Mouse (Mus musculus) layer of hippocampus, postnatal 25 days (tissue): ENCODE results near the gene Klf15. TPM values are rescaled to one million over a fixed set of nuclear protein-coding genes. Genes with fewer than 3 reads are reported as not detected.

Experiments used
- DNase-seq, 2 experiments: peaks; one replicate each; pipeline ENCODE4 v3.0.0; 2022; ENCODE audit warnings: mixed read lengths in 2 of 2, low spot score in 1 of 2; ENCODE audit errors: extremely low spot score in 1 of 2
- total RNA-seq, 2 experiments: library from RNA; stranded (reverse); gene quantifications; 2 replicates each; pipeline ENCODE4 v1.2.3; 2021

Klf15 gene
- total RNA-seq: 10 to 100 TPM; 22.3 to 31.5 TPM

DNA sequence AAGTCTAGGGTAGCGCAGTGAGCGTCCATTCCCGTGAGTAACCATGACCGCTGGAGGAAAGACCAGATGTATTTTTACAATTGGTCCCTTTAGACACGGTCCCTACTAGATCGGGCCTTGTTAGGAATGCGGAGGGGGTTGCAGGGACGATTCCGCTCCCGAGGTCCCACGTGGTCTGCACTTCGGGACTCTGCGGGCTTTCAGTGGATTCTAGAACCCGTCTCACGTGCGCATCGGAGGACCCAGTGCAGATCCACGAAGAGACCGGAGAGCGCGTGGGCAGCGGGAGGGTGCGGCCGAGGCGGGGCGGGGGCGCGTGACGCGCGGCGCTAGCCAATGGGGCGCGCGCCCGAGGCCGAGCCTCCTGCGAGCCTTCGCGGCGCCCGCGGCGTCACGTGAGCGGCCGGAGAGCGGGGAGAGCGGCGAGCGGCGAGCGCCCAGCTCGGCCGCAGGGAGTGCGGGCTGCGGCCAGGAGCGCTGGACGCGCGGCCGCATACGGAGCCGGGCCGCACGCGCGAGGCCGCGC, at the start of gene Klf15:
Klf15 (plus strand) TSS at position 396 of the 526 bp plus-strand sequence.
- peak; percentile 71 to 73 for DNase-seq

DNA sequence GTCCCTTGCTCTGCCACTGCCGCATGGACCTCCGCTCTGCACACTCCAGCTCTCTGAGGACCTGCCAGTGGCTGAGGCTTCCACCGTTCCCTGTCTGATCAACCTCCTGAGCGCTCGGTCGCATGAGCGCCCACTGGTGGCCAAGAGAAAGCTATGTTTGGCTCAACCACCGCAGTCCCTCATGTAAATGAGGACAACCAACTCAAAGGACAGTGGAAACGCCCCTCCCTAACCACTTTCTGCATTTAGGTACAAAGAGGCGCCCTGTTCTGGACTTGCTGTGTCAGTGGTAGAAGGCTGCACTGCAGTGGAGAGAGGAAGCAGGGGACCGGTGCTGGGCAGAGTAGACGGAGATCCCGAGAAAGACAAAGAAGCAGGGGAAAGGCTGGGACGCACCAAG, 39.8 kb upstream of the Klf15 start:
- DNase-seq: peak; percentile 61 to 80

DNA sequence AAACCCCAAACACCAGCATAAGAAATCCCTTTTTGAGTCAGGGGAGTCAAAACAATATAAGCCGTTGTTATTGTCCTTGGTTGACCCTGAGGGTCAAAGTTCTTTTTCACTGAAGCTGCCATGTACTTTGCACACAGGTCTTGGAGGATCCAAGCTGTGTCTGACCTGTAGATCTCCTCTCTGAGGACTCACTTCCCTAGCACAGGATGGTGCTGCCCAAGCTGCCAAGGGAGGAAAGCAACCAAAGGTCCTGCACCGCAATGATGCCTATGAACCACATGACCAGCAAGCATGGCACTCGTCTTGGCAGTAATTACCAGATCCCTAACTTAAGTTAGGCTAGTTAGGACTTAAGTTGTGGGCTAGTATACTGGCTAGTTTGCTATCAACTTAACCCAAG, 37.0 kb upstream of the Klf15 start:
- no peak for DNase-seq

DNA sequence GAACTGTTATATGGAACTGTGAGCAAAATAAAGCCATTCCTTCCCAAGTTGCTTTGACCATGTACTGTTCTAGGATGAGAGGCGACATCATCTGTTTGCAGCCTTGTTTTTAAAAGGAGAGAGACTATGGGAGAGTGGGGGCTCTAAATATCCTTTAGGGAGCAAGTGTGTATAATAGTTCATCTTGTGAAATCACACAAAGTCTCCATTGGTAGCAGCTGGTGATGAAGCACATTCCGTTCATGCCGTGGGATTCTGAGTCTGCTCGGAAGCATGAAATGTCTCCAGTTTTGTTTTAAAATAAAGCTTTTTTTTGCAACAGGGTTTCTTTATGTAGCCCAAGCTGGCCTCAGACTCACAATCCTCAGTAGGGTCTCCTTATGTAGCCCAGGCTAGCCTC, 36.4 kb upstream of the Klf15 start:
- no peak for DNase-seq

DNA sequence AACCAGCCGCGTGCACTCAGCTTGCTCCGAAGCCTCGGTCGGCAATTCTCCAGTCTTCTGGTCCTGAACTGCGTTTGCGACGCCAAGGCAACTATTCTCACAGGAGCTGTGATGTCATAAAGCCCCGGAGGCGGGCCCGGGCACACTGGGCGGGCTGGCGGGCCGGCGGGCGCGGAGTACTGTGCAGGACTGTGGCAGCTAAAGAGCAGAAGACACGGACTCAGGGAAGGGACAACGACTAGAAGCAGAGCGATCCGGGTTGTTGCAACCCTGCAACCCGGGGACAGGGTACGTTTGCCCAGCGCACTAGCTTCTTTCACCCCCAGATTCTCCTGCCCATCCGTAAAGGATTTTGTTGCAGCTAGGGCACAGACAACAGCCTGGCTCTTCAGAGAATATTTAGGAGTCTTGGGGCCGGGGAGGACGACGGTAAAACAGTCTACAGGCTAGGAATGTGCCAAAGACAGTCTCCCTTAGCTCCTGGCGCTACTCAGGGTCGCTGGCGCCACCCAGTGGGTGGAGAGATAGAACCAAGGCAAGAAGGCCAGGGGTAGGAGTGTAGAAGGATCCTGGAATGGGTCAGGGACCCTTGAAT, 33.9 kb upstream of the Klf15 start, which contains the start of gene Cfap100:
Cfap100 (minus strand) TSS at position 418 of the 595 bp plus-strand sequence.
- DNase-seq: peak; percentile 59 to 80

DNA sequence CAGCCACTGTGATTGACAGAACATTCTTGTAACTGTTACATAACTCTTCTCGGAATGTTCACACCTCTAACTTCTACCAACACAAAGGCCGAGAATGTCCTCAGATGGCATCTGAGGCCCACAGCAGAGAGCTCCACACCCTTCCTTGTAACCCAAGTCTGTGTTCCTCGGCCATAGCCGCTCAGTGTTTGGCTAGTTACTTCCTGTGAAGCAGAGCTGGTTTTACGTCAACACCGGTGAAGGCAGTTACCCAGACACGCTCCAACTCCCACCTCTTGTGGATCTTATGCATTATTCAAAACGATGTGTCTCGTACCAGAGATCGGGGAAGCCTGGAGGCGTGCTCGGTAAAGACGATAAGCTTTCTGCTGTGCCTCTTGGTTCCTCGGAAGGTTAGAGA, 32.5 kb upstream of the Klf15 start:
- no peak for DNase-seq

DNA sequence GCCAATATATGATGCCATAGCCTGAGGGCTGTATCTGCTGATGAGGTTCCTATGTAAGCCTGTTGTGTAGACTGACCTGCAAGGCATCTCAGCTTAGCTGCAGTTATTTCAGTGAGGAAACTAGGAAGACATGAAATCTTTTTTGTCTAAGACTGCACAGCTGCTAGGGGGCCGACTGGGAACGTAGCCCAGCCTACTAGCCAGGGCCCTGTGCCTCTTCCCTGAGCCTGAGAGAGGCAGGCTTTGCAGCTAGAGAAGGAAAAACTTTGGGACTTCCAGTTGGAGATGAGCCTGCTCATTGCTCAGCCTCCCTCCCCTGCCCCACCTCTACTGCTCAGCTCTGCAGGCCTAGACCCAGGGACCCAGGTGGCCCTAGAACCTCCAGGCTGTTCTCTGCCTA, 30.9 kb upstream of the Klf15 start:
- DNase-seq: no peak

DNA sequence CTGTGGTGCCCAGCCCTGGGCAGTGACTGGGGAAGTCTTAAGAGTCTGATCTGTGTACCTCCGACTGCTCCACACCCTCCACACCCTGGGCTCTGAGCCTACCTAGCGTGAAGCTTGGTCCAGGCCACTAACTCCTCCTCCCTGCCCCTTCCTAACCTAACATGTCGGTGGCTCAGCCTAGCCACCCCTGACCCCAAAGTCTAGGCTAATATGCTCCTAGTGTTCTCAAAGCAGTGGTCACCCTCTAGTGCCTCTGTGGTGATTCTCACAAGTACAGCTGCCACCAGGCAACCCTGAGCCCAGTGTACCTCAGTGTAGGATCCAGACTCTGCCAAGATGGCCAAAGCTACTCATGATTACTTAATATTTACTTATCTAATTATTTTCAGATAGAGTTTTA, 27.7 kb upstream of the Klf15 start:
- DNase-seq: no peak

DNA sequence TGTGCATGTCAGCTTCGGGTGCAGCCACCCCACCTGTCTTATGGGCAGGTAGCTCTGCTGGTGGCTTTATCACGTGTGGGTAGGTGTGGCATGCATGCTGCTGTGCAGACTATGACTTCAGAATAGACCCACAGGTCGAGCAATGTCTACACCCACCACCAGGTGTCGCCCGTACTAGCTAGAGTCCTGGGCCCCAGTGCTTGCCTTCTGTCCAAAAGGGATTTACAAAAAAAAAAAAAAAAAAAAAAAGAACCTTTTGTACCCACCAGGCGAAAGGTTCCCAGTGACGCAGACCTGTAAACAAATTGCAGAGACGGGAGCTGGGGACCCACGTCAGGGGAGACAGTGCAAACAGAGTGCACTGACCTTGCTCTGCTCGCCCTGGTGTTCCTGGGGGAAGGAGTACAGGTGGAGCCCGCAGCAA, 27.2 kb upstream of the Klf15 start:
- DNase-seq: peak; percentile 78 to 94

DNA sequence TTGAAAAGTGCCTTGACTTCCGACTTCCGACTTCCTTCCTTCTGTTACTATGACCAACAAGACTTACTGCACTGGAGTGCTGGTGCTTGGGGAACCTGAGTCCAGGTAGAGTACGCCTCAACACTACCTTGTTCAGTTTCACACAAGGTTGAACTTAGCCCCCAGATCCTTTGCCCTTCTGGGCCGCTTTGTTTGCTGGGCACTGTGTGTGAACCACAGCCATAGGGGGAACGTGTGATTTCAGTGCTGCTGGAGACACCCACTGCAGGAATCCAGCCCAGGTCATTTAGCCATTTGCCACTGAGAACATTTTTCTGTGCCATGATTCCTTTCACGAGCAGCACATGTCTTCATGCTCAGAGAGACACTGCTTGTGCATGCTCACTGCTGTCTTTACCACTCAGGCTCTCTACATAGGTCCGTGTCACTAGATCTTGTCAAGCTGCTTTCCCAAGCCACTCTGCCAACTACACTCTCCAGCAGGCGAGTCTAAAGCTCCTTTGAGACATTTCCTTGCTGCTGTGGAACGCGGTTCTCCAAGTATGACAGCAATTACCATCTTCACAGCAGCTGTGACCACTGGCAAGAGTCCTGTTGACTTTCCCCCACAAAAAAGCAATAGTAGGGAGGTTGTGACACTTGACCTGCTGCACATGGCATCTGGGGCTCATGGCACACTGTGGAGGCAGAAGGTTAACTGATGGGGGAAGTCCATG, 26.0 kb upstream of the Klf15 start:
- no peak for DNase-seq

DNA sequence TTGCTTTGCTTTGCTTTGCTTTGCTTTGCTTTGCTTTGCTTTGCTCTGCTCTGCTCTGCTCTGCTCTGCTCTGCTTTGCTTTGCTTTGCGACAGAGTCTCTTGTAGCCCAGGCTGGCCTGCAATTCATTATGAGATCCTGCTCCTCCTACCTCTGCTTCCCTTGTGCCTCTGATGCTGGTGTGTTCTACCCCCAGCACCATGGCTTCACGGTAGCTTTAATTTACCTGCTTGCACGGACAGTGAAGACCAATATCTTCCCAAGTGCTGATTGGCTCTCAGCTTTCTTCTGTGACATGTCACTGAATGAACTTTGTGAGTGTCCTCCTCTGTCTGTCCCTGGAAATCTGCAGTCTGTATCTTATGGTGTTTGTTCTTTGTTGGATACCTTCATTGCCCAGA, 25.3 kb upstream of the Klf15 start:
- DNase-seq: no peak

DNA sequence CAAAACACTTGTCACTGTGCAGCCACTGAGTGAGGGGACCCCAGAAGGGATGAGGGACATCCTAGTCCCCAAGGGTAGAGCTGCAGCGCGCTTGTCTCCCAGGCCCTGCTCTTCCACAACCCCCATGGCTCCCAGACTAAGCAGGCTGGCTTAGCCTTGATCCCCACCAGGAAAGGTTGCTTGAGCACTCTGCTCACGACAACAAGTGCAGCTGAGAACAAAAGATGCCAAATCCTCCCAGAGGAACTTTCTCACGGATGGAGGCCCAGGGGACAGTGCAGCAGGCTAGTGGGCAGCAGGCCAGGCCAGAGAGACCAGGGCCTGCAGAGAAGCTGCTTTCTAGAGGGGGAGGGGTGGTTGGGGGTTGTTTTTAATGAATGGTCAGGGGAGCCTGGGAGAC, 15.5 kb upstream of the Klf15 start:
- DNase-seq: no peak

DNA sequence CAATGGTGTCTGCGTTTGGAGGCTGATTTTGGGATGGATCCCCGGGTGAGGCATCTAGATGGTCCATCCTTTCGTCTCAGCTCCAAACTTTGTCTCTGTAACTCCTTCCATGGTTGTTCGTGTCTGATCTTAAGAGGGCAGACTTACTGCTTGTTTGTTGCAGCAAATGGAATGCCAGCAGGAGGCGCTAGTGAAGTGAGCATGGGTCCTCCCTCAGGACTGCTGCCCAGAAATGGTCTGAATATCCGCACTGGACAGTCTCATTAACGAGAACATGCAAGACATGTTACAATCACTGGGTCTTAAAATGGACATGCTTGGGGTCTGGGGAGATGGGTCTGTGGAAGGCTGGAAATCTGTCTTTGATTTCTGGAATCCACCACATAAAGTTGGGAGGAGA, 12.2 kb upstream of the Klf15 start:
- peak; percentile 52 to 96 for DNase-seq

DNA sequence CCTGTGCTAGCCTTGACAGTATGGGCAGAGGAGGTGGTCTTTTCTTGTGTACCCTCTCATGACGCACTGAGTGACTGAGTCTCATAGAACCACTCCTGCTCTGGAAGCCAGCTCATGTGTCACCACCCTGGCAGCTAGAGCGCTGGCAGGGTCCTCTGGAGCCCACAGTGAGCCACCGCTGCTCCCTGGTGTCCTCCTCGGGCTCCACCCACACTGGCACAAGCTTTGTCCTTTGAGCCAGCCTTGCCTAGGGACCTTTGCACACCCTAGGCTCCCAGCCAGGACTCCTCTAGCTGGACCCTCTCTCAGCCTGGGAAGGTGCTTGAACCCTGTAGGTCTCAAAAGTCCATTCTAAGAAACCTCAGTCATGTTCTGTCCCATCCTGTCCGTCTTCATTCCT, 11.7 kb upstream of the Klf15 start:
- DNase-seq: no peak

DNA sequence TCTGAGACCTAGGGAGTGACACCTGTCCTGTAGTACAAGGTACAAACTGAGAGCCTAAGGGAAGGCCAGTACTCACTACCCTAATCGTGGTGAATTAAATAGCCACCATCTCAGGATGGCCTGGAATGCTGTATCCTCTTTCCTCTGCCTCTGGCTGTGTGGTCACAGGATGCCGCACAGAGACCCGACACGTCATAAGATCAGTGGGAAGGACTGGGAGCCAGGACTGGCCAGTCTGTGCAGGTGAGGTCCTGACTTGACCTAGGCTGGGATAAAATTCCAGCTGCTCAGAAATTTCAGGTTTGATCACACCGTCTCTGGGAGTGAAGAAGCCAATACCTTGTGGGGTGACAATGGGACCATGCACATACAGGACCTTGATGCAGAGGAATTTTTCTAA, 10.9 kb upstream of the Klf15 start:
- DNase-seq: no peak

DNA sequence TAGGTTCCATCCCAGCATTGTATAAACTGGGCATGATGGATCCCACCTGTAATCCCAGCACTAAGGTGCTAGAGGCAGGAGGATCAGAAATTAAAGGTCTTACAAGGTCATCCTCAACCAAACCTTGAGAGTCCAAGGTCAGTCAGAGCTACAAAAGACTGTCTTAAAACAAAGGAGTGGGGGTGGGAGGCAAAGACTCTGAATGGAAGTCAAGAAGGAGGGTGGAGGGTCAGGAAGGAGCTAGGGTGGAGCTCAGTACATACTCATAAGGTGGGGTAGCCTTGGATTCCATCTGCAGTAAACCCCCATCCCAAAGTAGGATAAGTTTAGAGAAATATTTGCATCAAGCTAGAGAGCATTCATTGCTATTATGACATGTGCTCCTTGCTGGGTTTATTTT, 9.8 kb upstream of the Klf15 start:
- DNase-seq: no peak

DNA sequence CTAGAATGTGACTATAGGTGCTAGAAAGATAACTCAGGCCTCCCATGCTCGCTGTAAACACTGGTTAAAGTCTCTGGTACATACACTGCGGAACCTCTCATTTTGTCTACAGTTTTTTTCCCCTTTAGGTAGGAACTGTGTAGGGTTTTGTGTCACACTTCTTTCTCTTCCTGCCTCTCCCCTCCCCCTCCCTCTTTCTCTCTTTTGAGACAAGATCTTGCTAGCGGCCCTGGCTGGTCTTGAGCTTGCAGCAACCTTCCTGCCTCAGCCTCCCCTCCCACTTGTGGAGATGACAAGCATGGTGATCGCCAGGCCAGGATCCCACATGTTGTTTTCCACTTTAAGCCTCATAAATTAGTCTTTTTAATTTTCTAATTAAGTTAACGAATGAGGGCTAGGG, 8.6 kb upstream of the Klf15 start:
- DNase-seq: no peak

DNA sequence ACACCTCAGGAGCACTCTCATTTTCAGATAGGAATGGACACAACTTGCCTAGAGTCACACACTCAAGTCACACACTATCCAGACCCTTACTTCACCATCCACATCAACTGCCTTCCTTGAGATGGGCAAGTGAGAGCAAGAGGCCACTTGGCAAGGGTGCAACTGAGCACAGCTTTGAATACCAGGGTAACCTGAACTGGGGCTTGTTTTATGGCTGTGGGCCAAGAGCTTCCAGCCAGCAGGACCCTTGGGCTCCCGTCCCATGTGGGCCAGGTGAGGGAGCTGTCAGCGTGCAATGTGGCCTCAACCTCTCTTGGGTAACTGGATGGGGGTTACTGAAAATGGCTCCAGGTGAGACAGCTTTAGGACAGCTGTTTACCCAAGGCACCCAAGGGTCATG, 5.0 kb upstream of the Klf15 start:
- DNase-seq: no peak

DNA sequence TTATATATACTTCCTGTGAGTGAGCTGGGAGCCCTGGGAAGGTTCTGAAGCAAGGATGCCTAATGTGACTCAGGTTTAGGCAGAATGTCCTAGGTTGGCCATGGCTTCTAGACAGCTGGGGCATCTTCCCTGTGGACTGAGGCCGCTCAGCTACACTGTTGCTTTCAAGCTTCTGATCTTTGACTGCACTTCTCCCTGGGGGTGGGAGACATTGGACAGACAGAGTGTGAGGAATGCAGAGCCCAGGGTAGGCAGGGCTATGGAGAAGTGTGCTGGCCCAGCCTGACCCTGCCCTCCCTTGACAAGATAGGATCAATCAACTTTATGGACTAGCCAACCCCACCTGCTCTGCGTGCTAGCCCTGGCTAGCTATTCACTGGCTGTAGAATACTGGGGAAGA, 1.2 kb upstream of the Klf15 start:
- DNase-seq: no peak

DNA sequence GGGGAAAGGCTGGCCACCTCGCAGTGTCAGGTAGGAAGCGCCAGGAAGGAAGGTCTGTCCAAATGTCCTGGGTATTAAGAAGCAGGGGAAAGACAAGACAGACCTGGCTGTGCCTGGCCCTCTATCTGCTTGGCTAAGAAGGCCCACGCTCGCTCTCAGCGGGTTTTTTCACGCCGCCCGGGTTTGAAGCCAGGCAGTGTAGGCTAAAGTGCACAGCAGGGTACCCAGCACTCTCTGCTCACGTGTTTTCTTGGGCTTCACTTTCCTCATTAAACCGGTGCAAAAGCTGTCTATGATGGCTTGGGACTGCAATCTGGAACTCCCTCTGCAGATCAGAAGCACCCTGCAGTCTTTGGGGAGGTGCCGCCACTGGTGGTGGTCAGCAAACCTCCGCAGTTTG, 605 bp upstream of the Klf15 start:
- no peak for DNase-seq

DNA sequence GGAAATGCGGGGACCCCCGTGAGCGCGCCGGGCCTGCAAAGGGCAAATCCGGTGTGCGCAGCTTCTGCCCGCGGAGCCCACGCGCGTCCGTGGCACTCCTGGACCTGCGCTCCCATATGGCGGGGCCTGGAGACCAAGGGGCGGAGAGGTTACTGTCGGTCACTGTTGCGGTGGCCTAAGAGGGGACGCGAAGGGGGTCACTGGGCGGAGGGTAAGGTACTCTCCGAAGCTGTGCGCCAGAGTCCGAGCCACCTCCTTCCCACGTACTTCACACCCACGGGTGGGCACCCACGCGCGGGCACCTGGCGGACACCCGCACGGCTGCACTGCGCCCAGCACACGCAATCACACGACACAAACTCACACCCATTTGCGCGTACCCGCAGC, 458 bp downstream of the Klf15 start:
- peak; percentile 24 to 34 for DNase-seq

DNA sequence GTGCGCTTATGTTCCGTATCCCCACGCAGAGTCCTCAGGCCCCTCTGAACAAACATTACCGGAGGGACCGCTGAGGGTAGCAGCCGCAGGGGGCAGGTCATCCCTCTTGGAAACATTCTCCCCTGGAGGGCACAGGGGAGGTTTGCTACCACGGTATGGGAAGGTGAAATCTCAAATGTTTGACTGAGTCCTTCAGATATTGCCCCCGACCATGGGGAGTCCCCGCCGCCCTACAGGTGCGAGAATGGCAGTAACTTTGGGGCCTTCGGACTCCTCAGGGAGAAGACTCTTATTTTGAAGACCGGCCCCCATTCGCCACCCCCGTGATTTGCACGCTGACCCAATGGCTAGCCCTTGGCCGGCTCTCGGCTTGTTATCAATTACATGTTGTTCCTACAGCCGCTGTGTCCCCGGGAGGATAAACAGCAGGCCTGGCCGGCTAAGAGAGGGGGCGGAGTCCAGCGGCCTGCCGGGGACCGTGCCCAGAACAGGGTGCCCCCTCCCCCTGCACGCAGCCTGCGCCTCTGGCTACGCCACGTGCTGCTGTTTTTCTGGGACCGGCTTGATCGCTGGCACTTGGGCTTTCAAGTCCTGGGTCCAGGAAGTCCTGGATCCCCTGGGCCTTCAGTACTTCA, 969 bp downstream of the Klf15 start:
- DNase-seq: peak; percentile 56 to 58
